Mouse (Mus musculus) lung, adult 2 months (tissue): ENCODE results near the gene Arid5a.

Source experiments
- CTCF ChIP-seq: fragments of 200-500 bp; IDR thresholded peaks from 2 replicates; pipeline ENCODE4 v1.5.1; 2011; ENCODE audit warnings: mild to moderate bottlenecking, low read length, control low read depth; ENCODE audit not compliant: insufficient read depth
- POLR2A ChIP-seq: fragments of 200-500 bp; IDR thresholded peaks from 2 replicates; pipeline ENCODE4 v1.6.1; 2011; ENCODE audit warnings: low read depth, mild to moderate bottlenecking, control low read depth, low read length, borderline replicate concordance; ENCODE audit errors: extremely low read depth

GRCm38 (mm10) chr1:36321164-36321563, 13.6 kb downstream of the Arid5a start:
- TF ChIP-seq CTCF (no peak), POLR2A (no peak)
